Mouse (Mus musculus) cerebellum, adult 2 months (tissue): ENCODE data around the gene Ubxn10.

Experiments used
- CTCF ChIP-seq: fragments of 200-500 bp; IDR thresholded peaks from 2 replicates; pipeline ENCODE4 v1.5.1; 2011; ENCODE audit warnings: low read depth, mild to moderate bottlenecking, control low read depth, low read length, moderate library complexity, borderline replicate concordance; ENCODE audit not compliant: insufficient read depth
- POLR2A ChIP-seq: fragments of 200-500 bp; IDR thresholded peaks from 2 replicates; pipeline ENCODE4 v1.6.1; 2011; ENCODE audit warnings: low read length, control low read depth, borderline replicate concordance; ENCODE audit not compliant: insufficient read depth

DNA sequence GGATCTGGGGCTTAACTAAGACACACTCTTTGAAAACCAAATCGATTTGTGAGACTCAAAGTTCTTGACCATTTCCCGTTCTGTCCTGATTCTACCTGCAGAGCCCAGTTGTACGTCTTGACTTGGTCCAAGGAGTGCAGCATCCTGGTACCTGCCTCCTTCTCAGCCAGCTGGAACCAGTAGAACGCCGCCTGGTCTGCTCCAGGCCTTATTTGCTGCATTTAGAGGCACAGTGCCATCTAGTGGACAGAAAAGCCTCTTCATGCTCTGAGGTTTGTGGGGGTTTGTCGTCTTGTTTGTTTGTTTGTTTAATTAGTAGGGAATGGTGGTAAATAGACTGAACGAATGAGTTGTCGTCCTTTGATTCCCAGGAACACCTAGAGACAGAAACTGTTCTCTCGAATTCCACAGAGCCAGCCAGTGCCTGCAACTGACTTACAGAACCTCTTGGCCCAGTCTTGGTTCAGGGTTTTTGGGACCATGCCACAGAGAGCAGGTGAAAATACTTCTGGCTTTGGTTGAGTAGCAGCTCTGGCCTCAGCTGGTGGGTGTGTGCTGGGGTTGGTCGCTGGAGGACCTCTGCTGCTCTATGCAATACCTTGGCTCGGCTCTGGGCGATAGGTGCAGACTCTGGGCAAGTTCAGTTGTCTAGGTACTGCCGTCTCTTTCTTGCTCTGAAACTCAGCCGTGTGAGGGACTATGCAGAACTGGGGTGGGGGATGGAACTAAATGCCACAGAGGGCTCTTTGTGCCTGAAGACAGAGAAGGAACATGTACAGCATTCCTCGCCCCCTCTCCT, 36.6 kb downstream of the Ubxn10 start:
- peak; percentile 79 for TF ChIP-seq CTCF
- TF ChIP-seq POLR2A, result no peak
